Mouse (Mus musculus): ENCODE data around the gene Mgat5b. TPM values are rescaled to one million over a fixed set of nuclear protein-coding genes. Genes with fewer than 3 reads are reported as not detected.

The Mgat5b gene
- polyA plus RNA-seq, 1 experiment from 2014 or later: 18.5 TPM

- 14% methylated on average over 6 of the region's 6 CpGs for WGBS
- peaks cover 67% of the 10 kb centered on the region for H3K4me1 ChIP-seq
- H3K27ac ChIP-seq: no peak overlapping the region
- peak overlapping the region; percentile 80 for H3K4me3 ChIP-seq
- peak overlapping the region; percentile 99 for H3K9ac ChIP-seq
- H3K36me3 ChIP-seq (ENCODE audit: poor library complexity, severe bottlenecking): peaks cover 27% of the 10 kb centered on the region
- peaks cover 27% of the 10 kb centered on the region for H3K27me3 ChIP-seq
- no peak for ATAC-seq
- H3K9me3 ChIP-seq (replicated peaks): no peaks in the 10 kb centered on the region
- peak overlapping the region; percentile 85 for H3K4me2 ChIP-seq
These were observed 2.1 kb downstream of the Mgat5b start for GRCm38 (mm10) chr11:116920746-116921145.

- Histone ChIP-seq H3K9me3 (replicated peaks) (no peaks in the 10 kb centered on the region), H3K27ac (peak overlapping the region; percentile 61), H3K4me3 (peak overlapping the region; percentile 80), H3K27me3 (peaks cover 14% of the 10 kb centered on the region; the same call in 1 of the 2 replicates), H3K4me2 (peak overlapping the region; percentile 85), H3K4me1 (peaks cover 67% of the 10 kb centered on the region), H3K36me3 (ENCODE audit: poor library complexity, severe bottlenecking) (peaks cover 40% of the 10 kb centered on the region), H3K9ac (peak overlapping the region; percentile 47)
- peak; percentile 69 for ATAC-seq
- WGBS: 33% methylated on average over 7 of the region's 7 CpGs
These were observed 3.4 kb downstream of the Mgat5b start for GRCm38 (mm10) chr11:116922058-116922457.

GRCm38 (mm10) chr11:116928031-116928430 is 9.4 kb downstream of the Mgat5b start:
- Histone ChIP-seq H3K36me3 (ENCODE audit: poor library complexity, severe bottlenecking) (peaks cover 99% of the 10 kb centered on the region), H3K27me3 (no peaks in the 10 kb centered on the region), H3K9ac (no peak overlapping the region), H3K27ac (no peak overlapping the region), H3K9me3 (replicated peaks) (no peaks in the 10 kb centered on the region), H3K4me1 (peaks cover 19% of the 10 kb centered on the region), H3K4me2 (no peak overlapping the region), H3K4me3 (no peak overlapping the region)
- 81% methylated on average over 6 of the region's 6 CpGs for WGBS
- ATAC-seq: no peak

GRCm38 (mm10) chr11:116934862-116935261 is 16.2 kb downstream of the Mgat5b start:
- Histone ChIP-seq H3K4me3 (no peak overlapping the region), H3K27ac (no peak overlapping the region), H3K27me3 (no peaks in the 10 kb centered on the region), H3K4me2 (no peak overlapping the region), H3K4me1 (peaks cover 24% of the 10 kb centered on the region), H3K9ac (no peak overlapping the region), H3K9me3 (replicated peaks) (no peaks in the 10 kb centered on the region), H3K36me3 (ENCODE audit: poor library complexity, severe bottlenecking) (peaks cover 84% of the 10 kb centered on the region)
- ATAC-seq: no peak
- 95% methylated on average over 5 of the region's 5 CpGs for WGBS

DNA sequence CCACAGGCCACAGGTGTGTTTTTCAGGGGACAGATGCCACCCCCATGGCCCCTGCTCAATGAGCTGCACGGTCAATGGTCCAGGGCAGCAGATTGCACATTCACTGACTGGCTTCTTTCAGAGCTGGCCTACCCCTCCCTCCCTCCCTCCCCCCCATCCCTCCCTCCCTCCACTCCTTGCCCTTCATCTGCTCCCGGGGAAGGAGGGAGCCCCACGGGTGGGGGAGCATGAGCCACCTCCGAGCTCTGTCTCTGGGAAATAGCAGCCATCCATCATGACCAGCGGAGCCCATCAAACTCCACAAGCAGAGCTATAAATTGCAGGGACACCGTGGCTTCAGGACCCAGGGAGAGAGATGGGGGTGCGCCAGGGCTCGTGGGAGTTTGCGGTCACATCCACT is 16.7 kb downstream of the Mgat5b start:
- Histone ChIP-seq H3K27ac (0 out of 2 replicates have a peak overlapping the region, but pooled peaks have one; percentile 31), H3K9ac (no peak overlapping the region), H3K36me3 (ENCODE audit: poor library complexity, severe bottlenecking) (peaks cover 79% of the 10 kb centered on the region), H3K9me3 (replicated peaks) (no peaks in the 10 kb centered on the region), H3K4me1 (peaks cover 28% of the 10 kb centered on the region), H3K4me3 (no peak overlapping the region), H3K4me2 (no peak overlapping the region), H3K27me3 (no peaks in the 10 kb centered on the region)
- 69% methylated on average over 8 of the region's 9 CpGs for WGBS
- ATAC-seq: no peak

DNA sequence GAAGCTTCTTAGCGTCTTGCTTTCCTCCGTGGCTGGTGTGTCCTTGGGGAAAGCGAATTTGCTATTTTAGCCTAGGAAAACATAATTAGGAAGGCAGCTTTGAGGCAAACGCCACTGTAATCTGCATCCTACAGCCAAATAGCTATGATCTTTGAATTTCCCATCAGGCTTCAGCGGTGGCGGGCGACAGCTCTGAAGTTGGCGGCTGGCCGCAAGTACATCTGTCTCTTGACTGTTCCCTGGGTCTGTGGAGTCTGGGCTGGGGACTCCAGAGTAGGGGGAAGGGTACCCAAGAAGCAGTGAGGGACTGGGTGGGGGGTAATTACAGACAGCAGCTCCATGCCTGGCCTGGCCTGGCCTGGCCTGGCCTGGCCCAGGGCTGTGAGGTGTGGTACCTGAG is 17.3 kb downstream of the Mgat5b start:
- no peak overlapping the region for H3K4me2 ChIP-seq
- H3K9me3 ChIP-seq (replicated peaks): no peaks in the 10 kb centered on the region
- no peak overlapping the region for H3K4me3 ChIP-seq
- peaks cover 28% of the 10 kb centered on the region for H3K4me1 ChIP-seq
- H3K27me3 ChIP-seq: no peaks in the 10 kb centered on the region
- WGBS: 74% methylated on average over 9 of the region's 9 CpGs
- no peak for ATAC-seq
- H3K27ac ChIP-seq: 0 out of 2 replicates have a peak overlapping the region, but pooled peaks have one; percentile 31
- peaks cover 74% of the 10 kb centered on the region for H3K36me3 ChIP-seq (ENCODE audit: poor library complexity, severe bottlenecking)
- H3K9ac ChIP-seq: no peak overlapping the region

DNA sequence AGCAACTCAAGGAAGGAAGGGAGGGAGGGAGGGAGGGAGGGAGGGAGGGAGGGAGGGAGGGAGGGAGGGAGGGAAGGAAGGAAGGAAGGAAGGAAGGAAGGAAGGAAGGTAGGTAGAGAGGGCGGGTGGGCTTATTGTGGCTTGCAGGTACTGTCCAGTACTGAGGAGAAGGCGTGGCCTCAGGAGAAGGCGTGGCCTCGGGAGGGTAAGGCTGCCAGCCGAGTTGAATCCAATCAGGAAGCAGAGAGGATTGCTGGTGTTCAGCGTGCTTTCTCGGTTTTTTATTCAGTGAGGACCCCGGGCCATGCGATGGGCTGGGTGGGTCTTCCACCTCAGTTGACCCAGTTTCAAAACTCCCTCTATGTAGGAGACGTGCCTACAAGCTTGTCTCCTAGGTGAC is 18.5 kb downstream of the Mgat5b start:
- Histone ChIP-seq H3K4me3 (no peak overlapping the region), H3K36me3 (ENCODE audit: poor library complexity, severe bottlenecking) (peaks cover 64% of the 10 kb centered on the region), H3K4me1 (peaks cover 28% of the 10 kb centered on the region), H3K4me2 (no peak overlapping the region), H3K9ac (no peak overlapping the region), H3K27me3 (no peaks in the 10 kb centered on the region), H3K9me3 (replicated peaks) (no peaks in the 10 kb centered on the region), H3K27ac (no peak overlapping the region)
- ATAC-seq: no peak
- WGBS: 42% methylated on average over 10 of the region's 10 CpGs

- H3K4me3 ChIP-seq: peak overlapping the region; percentile 20
- no peak; the same call in 1 of the 2 replicates for ATAC-seq
- peak overlapping the region; percentile 53 for H3K4me2 ChIP-seq
- H3K9me3 ChIP-seq (replicated peaks): no peaks in the 10 kb centered on the region
- H3K4me1 ChIP-seq: peaks cover 30% of the 10 kb centered on the region
- 4% methylated on average over 19 of the region's 20 CpGs for WGBS
- peaks cover 56% of the 10 kb centered on the region for H3K36me3 ChIP-seq (ENCODE audit: poor library complexity, severe bottlenecking)
- H3K27me3 ChIP-seq: no peaks in the 10 kb centered on the region
- H3K9ac ChIP-seq: peak overlapping the region; percentile 32
- H3K27ac ChIP-seq: no peak overlapping the region
These were observed 21.6 kb downstream of the Mgat5b start for GRCm38 (mm10) chr11:116940088-116940855.

- Histone ChIP-seq H3K9ac (no peak overlapping the region), H3K4me1 (peaks cover 13% of the 10 kb centered on the region), H3K27me3 (no peaks in the 10 kb centered on the region), H3K4me3 (no peak overlapping the region), H3K27ac (peak overlapping the region; percentile 21; the same call in 1 of the 2 replicates), H3K36me3 (ENCODE audit: poor library complexity, severe bottlenecking) (peaks cover 63% of the 10 kb centered on the region), H3K4me2 (no peak overlapping the region), H3K9me3 (replicated peaks) (no peaks in the 10 kb centered on the region)
- 55% methylated on average over 4 of the region's 4 CpGs for WGBS
- no peak for ATAC-seq
These were observed 25.7 kb downstream of the Mgat5b start for GRCm38 (mm10) chr11:116944346-116944745.

- H3K4me3 ChIP-seq: no peak overlapping the region
- peaks cover 13% of the 10 kb centered on the region for H3K4me1 ChIP-seq
- ATAC-seq: no peak
- H3K27ac ChIP-seq: no peak overlapping the region
- WGBS: 87% methylated on average over 9 of the region's 9 CpGs
- H3K27me3 ChIP-seq: no peaks in the 10 kb centered on the region
- H3K9ac ChIP-seq: no peak overlapping the region
- H3K36me3 ChIP-seq (ENCODE audit: poor library complexity, severe bottlenecking): peaks cover 85% of the 10 kb centered on the region
- no peaks in the 10 kb centered on the region for H3K9me3 ChIP-seq (replicated peaks)
- no peak overlapping the region for H3K4me2 ChIP-seq
These were observed 31.2 kb downstream of the Mgat5b start for GRCm38 (mm10) chr11:116949832-116950231.

- WGBS: 12% methylated on average over 1 of the region's 1 CpGs
- H3K4me2 ChIP-seq: no peak overlapping the region
- no peak overlapping the region for H3K9ac ChIP-seq
- H3K9me3 ChIP-seq (replicated peaks): no peaks in the 10 kb centered on the region
- H3K4me1 ChIP-seq: peaks cover 15% of the 10 kb centered on the region
- H3K27ac ChIP-seq: no peak overlapping the region
- no peaks in the 10 kb centered on the region for H3K27me3 ChIP-seq
- H3K4me3 ChIP-seq: no peak overlapping the region
- H3K36me3 ChIP-seq (ENCODE audit: poor library complexity, severe bottlenecking): peaks cover 85% of the 10 kb centered on the region
- ATAC-seq: no peak
These were observed 32.8 kb downstream of the Mgat5b start for GRCm38 (mm10) chr11:116951429-116951828.

GRCm38 (mm10) chr11:116954231-116955118 is 35.8 kb downstream of the Mgat5b start:
- Histone ChIP-seq H3K4me3 (no peak overlapping the region), H3K36me3 (ENCODE audit: poor library complexity, severe bottlenecking) (peaks cover 82% of the 10 kb centered on the region), H3K9me3 (replicated peaks) (no peaks in the 10 kb centered on the region), H3K27ac (peak overlapping the region; percentile 78), H3K4me2 (no peak overlapping the region), H3K9ac (no peak overlapping the region), H3K4me1 (peaks cover 15% of the 10 kb centered on the region), H3K27me3 (no peaks in the 10 kb centered on the region)
- peak; percentile 73; the same call in 1 of the 2 replicates for ATAC-seq
- WGBS: 75% methylated on average over 23 of the region's 23 CpGs
